Mouse (Mus musculus): ENCODE data around the gene Tgm2.
A peak's percentile ranks its signal among the peaks of the same experiment; 100 is the strongest.

Tgm2 gene

GRCm38 (mm10) chr2:158141690-158142440 lies 4.4 kb downstream of the Tgm2 start:
- DNase-seq (ENCODE audit: low read depth, low spot score), result no peak

DNA sequence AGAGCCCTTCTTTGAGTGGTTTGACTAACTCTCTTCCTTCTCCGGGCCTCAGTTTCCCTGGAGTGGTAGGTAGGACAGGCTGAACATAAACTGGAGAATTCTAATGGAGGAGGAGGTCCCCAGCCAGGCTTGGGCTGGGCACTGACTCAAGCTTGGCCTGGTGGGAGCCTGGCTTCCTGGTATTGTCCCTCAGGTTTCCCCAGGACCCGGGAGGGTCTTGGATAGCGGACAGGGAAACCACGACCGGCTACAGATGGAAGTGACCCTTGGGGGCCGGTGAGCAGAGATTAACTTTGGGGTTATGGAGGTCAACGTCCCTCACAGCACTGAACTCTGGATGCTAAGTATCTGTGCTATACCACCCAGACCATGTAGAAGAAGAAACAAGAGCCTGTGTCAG lies 5.0 kb downstream of the Tgm2 start:
- no peak for DNase-seq (ENCODE audit: low read depth, low spot score)

GRCm38 (mm10) chr2:158140664-158141063 lies 5.6 kb downstream of the Tgm2 start:
- no peak for DNase-seq (ENCODE audit: low read depth, low spot score)

DNA sequence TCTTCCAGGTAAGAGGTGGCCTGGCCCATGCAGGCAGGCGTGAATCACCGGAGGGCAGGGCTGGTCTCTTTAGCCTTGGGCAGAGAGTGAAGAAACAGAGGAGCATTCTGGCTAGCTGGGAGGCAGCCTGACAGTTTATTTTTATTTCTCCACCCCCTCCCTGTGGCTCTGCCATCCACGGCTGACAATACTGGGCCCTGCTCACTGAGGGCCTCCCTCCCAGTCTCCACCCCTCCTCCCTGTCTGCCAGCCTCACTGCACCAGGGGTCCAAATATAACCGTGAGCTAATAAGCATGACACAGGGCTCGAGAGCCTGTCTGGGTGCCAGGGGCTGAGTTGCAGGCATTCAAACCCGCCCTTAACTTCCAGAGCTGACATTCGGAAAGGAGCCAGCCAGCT lies 6.6 kb downstream of the Tgm2 start:
- DNase-seq (ENCODE audit: low read depth, low spot score), result no peak

DNA sequence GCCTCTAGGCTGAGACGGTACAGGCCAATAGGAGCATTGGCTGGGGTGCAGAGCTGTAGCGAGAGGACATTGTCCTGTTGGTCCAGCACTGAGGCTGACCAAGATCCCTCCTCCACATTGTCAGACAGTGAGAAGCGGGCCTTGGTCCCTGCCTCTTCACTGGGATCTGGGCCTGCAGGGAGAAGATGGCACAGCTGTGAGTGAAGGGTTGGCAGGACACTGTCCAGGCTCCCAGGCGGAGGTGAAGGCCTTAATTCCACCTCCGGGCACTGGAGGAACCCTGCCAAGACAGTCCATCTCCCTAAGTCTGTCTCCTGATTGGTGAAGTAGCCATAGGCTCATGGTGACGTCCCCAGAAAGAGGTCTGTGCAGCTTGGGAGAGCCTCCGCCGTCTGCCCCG lies 7.5 kb downstream of the Tgm2 start:
- no peak for DNase-seq (ENCODE audit: low read depth, low spot score)

- no peak for DNase-seq (ENCODE audit: low read depth, low spot score)
Measured at GRCm38 (mm10) chr2:158137771-158138170, 8.5 kb downstream of the Tgm2 start.

GRCm38 (mm10) chr2:158136205-158136604 lies 10.0 kb downstream of the Tgm2 start:
- no peak for DNase-seq (ENCODE audit: low read depth, low spot score)

GRCm38 (mm10) chr2:158133050-158133449 lies 13.2 kb downstream of the Tgm2 start:
- no peak for DNase-seq (ENCODE audit: low read depth, low spot score)

DNA sequence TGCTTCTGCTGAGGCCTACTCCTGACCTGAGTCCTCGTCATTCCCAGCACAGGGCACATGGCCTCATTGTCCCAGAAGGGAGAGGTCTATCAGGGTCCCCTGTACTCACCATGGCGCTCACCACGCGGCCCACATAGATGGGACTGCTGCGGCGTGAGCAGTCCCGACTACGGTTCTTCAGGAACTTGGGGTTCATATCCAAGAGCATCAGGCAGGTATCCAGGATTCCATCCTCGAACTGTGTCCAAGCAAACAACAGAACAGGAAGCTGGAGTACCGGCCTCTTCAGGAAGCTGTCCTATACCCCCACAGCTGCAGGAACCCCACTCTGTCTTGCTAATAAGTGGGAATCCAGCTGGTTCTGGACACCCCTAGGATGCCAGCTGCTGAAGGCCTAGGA lies 13.9 kb downstream of the Tgm2 start:
- DNase-seq (ENCODE audit: low read depth, low spot score), result no peak

GRCm38 (mm10) chr2:158131197-158131835 lies 14.9 kb downstream of the Tgm2 start:
- no peak for DNase-seq (ENCODE audit: low read depth, low spot score)

DNA sequence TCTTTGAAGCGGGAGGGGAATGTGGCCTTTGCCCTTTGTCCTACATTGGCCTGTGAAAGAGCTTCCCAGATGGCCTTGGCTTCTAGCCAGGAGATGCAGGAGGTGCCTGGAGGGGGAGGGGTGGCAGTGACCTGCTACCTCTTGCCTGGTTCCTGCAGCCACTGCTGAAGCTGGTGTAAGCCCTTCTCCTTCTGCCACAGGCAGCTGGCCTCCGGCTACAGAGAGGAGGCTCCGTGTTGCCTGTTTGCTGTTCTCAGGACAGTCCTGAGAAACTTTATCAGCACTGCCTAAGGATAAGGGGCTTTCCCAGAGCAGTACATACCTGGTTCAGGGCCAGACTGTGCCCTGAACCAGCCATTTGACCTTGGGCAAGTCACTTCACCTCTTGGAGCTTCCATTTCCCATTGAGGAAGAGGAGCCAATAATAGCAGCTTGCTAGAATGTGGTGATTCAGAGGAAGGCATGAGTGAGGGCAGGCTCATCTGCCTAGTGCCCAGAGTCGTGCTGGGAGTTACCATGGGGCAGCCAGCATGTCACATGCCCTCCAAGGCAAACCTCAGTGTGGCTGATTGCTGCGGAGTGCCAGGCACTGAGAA lies 15.7 kb downstream of the Tgm2 start:
- DNase-seq (ENCODE audit: low read depth, low spot score), result peak; percentile 79

- DNase-seq (ENCODE audit: low read depth, low spot score), result no peak
Measured at GRCm38 (mm10) chr2:158129291-158130002, 16.8 kb downstream of the Tgm2 start.

- no peak for DNase-seq (ENCODE audit: low read depth, low spot score)
Measured at GRCm38 (mm10) chr2:158128461-158129130, 17.6 kb downstream of the Tgm2 start.

GRCm38 (mm10) chr2:158127872-158128271 lies 18.4 kb downstream of the Tgm2 start:
- no peak for DNase-seq (ENCODE audit: low read depth, low spot score)

GRCm38 (mm10) chr2:158127245-158127644 lies 19.0 kb downstream of the Tgm2 start:
- no peak for DNase-seq (ENCODE audit: low read depth, low spot score)

GRCm38 (mm10) chr2:158122814-158123213 lies 23.4 kb downstream of the Tgm2 start:
- no peak for DNase-seq (ENCODE audit: low read depth, low spot score)

GRCm38 (mm10) chr2:158121645-158122326 lies 24.4 kb downstream of the Tgm2 start:
- DNase-seq (ENCODE audit: low read depth, low spot score), result no peak

DNA sequence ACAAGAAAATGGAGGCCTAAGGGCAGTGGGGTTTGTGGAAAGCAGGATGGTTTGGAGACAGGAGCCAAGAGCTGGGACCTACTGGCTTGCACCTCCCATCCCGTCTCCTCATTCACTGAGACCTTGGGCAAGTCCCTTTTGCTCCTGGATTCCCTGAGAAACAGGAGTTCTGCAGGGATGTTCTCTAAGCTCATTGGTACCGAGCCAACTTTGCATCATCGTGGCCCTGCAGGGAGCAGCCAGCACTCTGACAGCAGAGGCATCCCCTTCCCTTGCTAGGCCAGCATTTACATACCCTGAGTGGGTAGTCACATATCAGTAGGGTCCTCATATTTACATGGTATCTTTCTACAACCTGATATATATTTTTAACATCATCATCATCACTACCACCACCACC lies 25.4 kb downstream of the Tgm2 start:
- DNase-seq (ENCODE audit: low read depth, low spot score), result no peak

GRCm38 (mm10) chr2:158120211-158120610 lies 26.0 kb downstream of the Tgm2 start:
- DNase-seq (ENCODE audit: low read depth, low spot score), result no peak

- DNase-seq (ENCODE audit: low read depth, low spot score), result no peak
Measured at GRCm38 (mm10) chr2:158119145-158119544, 27.1 kb downstream of the Tgm2 start.

- peak; percentile 36 for DNase-seq (ENCODE audit: low read depth, low spot score)
Measured at GRCm38 (mm10) chr2:158116653-158117052, 29.6 kb downstream of the Tgm2 start.
